ENCODE assay signal across 16 mouse cellular contexts in genomic region chr7:30490957-30491307, GRCm38 (mm10). TPM values are rescaled to one million over a fixed set of nuclear protein-coding genes. Genes with fewer than 3 reads are reported as not detected.
DNase-seq lines count a peak whose midpoint lies in the region; ATAC-seq and TF ChIP-seq lines count a peak whose summit lies in the region.
"Had no signal": no experiment of that assay in that cellular context is flagged by ENCODE, and none has a peak within 500 bp of the region (broad histone marks: within the 10 kb centered on the region; RNA-seq: fewer than 3 reads in every experiment).

No protein-coding gene starts in this region.

- no peaks in the 10 kb centered on the region for H3K4me1 ChIP-seq in forebrain, embryonic 15.5 days
- no peaks in the 10 kb centered on the region for H3K4me1 ChIP-seq in forebrain, embryonic 16.5 days (replicated peaks; ENCODE audit: control insufficient read depth, insufficient read depth, low read length)
- H3K4me1 ChIP-seq in lung, embryonic 14.5 days (ENCODE audit: insufficient read depth) = no peaks in the 10 kb centered on the region
- H3K4me1 ChIP-seq: forebrain, embryonic 13.5 days; heart, embryonic 13.5 days; limb, embryonic 10.5 days; midbrain, embryonic 13.5 days had no signal

- no peak overlapping the region for H3K27ac ChIP-seq in forebrain, embryonic 15.5 days (replicated peaks)
- no peak overlapping the region for H3K27ac ChIP-seq in forebrain, embryonic 16.5 days (ENCODE audit: low read length)
- H3K27ac ChIP-seq in lung, embryonic 14.5 days (ENCODE audit: low read depth) = no peak overlapping the region
- H3K27ac ChIP-seq: forebrain, embryonic 13.5 days; heart, embryonic 13.5 days; limb, embryonic 10.5 days; midbrain, embryonic 13.5 days; stomach, postnatal 0 days had no signal

- no peak overlapping the region for H3K4me2 ChIP-seq in forebrain, embryonic 15.5 days (replicated peaks)
- H3K4me2 ChIP-seq in forebrain, embryonic 16.5 days (ENCODE audit: low read length) = no peak overlapping the region
- no peak overlapping the region for H3K4me2 ChIP-seq in lung, embryonic 14.5 days
- H3K4me2 ChIP-seq: forebrain, embryonic 13.5 days; heart, embryonic 13.5 days; liver, embryonic 11.5 days; midbrain, embryonic 13.5 days had no signal

- 0 out of 2 replicates have a peak, but pooled peaks have one; percentile 15 for TF ChIP-seq CTCF in lung, embryonic 14.5 days (IDR thresholded peaks at IDR 0.05; ENCODE audit: low read depth)

- no peaks in the 10 kb centered on the region for H3K27me3 ChIP-seq in forebrain, embryonic 15.5 days
- H3K27me3 ChIP-seq in forebrain, embryonic 16.5 days (replicated peaks; ENCODE audit: control insufficient read depth, insufficient read depth, low read length) = no peaks in the 10 kb centered on the region
- H3K27me3 ChIP-seq in lung, embryonic 14.5 days (ENCODE audit: insufficient read depth, low read length) = no peaks in the 10 kb centered on the region

- no peak overlapping the region for H3K9ac ChIP-seq in forebrain, embryonic 15.5 days (replicated peaks)
- no peak overlapping the region for H3K9ac ChIP-seq in forebrain, embryonic 16.5 days (replicated peaks; ENCODE audit: low read depth, low read length)
- H3K9ac ChIP-seq in lung, embryonic 14.5 days = no peak overlapping the region
- H3K9ac ChIP-seq: forebrain, embryonic 13.5 days; heart, embryonic 13.5 days; midbrain, embryonic 13.5 days had no signal

- 17% methylated on average over 6 of the region's 6 CpGs for WGBS in forebrain, embryonic 15.5 days
- 12% methylated on average over 6 of the region's 6 CpGs for WGBS in forebrain, embryonic 16.5 days
- 19% methylated on average over 6 of the region's 6 CpGs for WGBS in lung, embryonic 14.5 days

- no peaks in the 10 kb centered on the region for H3K9me3 ChIP-seq in forebrain, embryonic 15.5 days
- no peaks in the 10 kb centered on the region for H3K9me3 ChIP-seq in forebrain, embryonic 16.5 days (ENCODE audit: control insufficient read depth, low read length)
- no peaks in the 10 kb centered on the region for H3K9me3 ChIP-seq in lung, embryonic 14.5 days (ENCODE audit: low read depth, low read length)
- H3K9me3 ChIP-seq: forebrain, embryonic 13.5 days; heart, embryonic 13.5 days; limb, embryonic 10.5 days; midbrain, embryonic 13.5 days had no signal

- no peak overlapping the region for H3K4me3 ChIP-seq in forebrain, embryonic 15.5 days
- H3K4me3 ChIP-seq in forebrain, embryonic 16.5 days (replicated peaks; ENCODE audit: low read length) = no peak overlapping the region
- H3K4me3 ChIP-seq in lung, embryonic 14.5 days (ENCODE audit: low read depth, low read length) = no peak overlapping the region
- H3K4me3 ChIP-seq: forebrain, embryonic 13.5 days; heart, embryonic 13.5 days; limb, embryonic 10.5 days; midbrain, embryonic 13.5 days had no signal

- DNase-seq in lung, embryonic 14.5 days = peak; percentile 5
- no peak for DNase-seq in lung, postnatal 4 days
- peak; percentile 21 for DNase-seq in NIH3T3 (ENCODE audit: low read depth)
- peak; percentile 30 for DNase-seq in retina, postnatal 1 day
- DNase-seq in urinary bladder, postnatal 36 days (ENCODE audit: low spot score in 2 of 2) = no peak
- DNase-seq: heart, adult 11 months had no signal

- no peaks in the 10 kb centered on the region for H3K36me3 ChIP-seq in forebrain, embryonic 15.5 days
- H3K36me3 ChIP-seq in forebrain, embryonic 16.5 days (ENCODE audit: control insufficient read depth, insufficient read depth) = no peaks in the 10 kb centered on the region
- no peaks in the 10 kb centered on the region for H3K36me3 ChIP-seq in lung, embryonic 14.5 days (ENCODE audit: insufficient read depth)
- H3K36me3 ChIP-seq: heart, embryonic 13.5 days; limb, embryonic 10.5 days; midbrain, embryonic 13.5 days had no signal

- 0 out of 2 replicates have a peak, but pooled peaks have one; percentile 13 for ATAC-seq in forebrain, embryonic 15.5 days (replicated peaks)
- ATAC-seq in forebrain, embryonic 16.5 days = no peak
- no peak for ATAC-seq in lung, embryonic 14.5 days (ENCODE audit: insufficient read depth)
- ATAC-seq: forebrain, embryonic 13.5 days; inflammation-experienced regulatory T-cells, adult 6 months; midbrain, embryonic 13.5 days had no signal

RNA-seq across cellular contexts. Expression of gene Prodh2, which starts 2.5 kb away (rescaled TPM):
- polyA plus RNA-seq in forebrain, embryonic 15.5 days (2015; fragmentation: Nextera tagmentation; extraction: Ambion mirVana) = not detected in 2 replicates
- polyA plus RNA-seq in forebrain, embryonic 16.5 days (2015; fragmentation: Nextera tagmentation; extraction: Ambion mirVana) = not detected in 2 replicates
- polyA plus RNA-seq in lung, embryonic 14.5 days (2014; fragmentation: Nextera tagmentation; extraction: Ambion mirVana) = not detected in 2 replicates
- polyA plus RNA-seq: inflammation-experienced regulatory T-cells, adult 6 months; limb, embryonic 10.5 days; midbrain, embryonic 13.5 days had no signal

RNA-seq across cellular contexts. Expression of gene Nphs1, which starts 32.8 kb away (rescaled TPM):
- 0.23 TPM in 1 of 2 replicates, not detected in the other for polyA plus RNA-seq in forebrain, embryonic 15.5 days (2015; fragmentation: Nextera tagmentation; extraction: Ambion mirVana)
- not detected in 2 replicates for polyA plus RNA-seq in forebrain, embryonic 16.5 days (2015; fragmentation: Nextera tagmentation; extraction: Ambion mirVana)
- polyA plus RNA-seq in lung, embryonic 14.5 days (2014; fragmentation: Nextera tagmentation; extraction: Ambion mirVana) = 0.19 TPM in 1 of 2 replicates, not detected in the other
- polyA plus RNA-seq: limb, embryonic 10.5 days; lung, embryonic 16.5 days had no signal

RNA-seq across cellular contexts. Expression of gene Kirrel2, which starts 33.4 kb away (rescaled TPM):
- polyA plus RNA-seq in forebrain, embryonic 15.5 days (2015; fragmentation: Nextera tagmentation; extraction: Ambion mirVana) = 0.20 and 0.47 TPM in 2 replicates
- polyA plus RNA-seq in forebrain, embryonic 16.5 days (2015; fragmentation: Nextera tagmentation; extraction: Ambion mirVana) = 0.22 and 0.43 TPM in 2 replicates
- not detected in 2 replicates for polyA plus RNA-seq in lung, embryonic 14.5 days (2014; fragmentation: Nextera tagmentation; extraction: Ambion mirVana)
- polyA plus RNA-seq: inflammation-experienced regulatory T-cells, adult 6 months; limb, embryonic 10.5 days; lung, embryonic 16.5 days had no signal

RNA-seq across cellular contexts. Expression of gene Arhgap33, which starts 43.9 kb away (rescaled TPM):
- polyA plus RNA-seq in forebrain, embryonic 15.5 days (2015; fragmentation: Nextera tagmentation; extraction: Ambion mirVana) = 115 and 121 TPM in 2 replicates
- 122 and 148 TPM in 2 replicates for polyA plus RNA-seq in forebrain, embryonic 16.5 days (2015; fragmentation: Nextera tagmentation; extraction: Ambion mirVana)
- polyA plus RNA-seq in lung, embryonic 14.5 days (2014; fragmentation: Nextera tagmentation; extraction: Ambion mirVana) = 13.8 and 14.3 TPM in 2 replicates

RNA-seq across cellular contexts. Expression of gene Aplp1, which starts 45.6 kb away (rescaled TPM):
- 544 and 608 TPM in 2 replicates for polyA plus RNA-seq in forebrain, embryonic 15.5 days (2015; fragmentation: Nextera tagmentation; extraction: Ambion mirVana)
- 584 and 649 TPM in 2 replicates for polyA plus RNA-seq in forebrain, embryonic 16.5 days (2015; fragmentation: Nextera tagmentation; extraction: Ambion mirVana)
- 22.3 and 22.6 TPM in 2 replicates for polyA plus RNA-seq in lung, embryonic 14.5 days (2014; fragmentation: Nextera tagmentation; extraction: Ambion mirVana)

Comparison
In these comparisons a context has a peak if more than half of its experiments do, and no peak if none do; other contexts are left out.
1. DNase-seq: peak in lung, embryonic 14.5 days (single experiment), NIH3T3 (single experiment) and retina, postnatal 1 day (single experiment); none in lung, postnatal 4 days (0 of 2) and urinary bladder, postnatal 36 days (0 of 2).